Mouse (Mus musculus): ENCODE data around the gene Fam198b.

DNA sequence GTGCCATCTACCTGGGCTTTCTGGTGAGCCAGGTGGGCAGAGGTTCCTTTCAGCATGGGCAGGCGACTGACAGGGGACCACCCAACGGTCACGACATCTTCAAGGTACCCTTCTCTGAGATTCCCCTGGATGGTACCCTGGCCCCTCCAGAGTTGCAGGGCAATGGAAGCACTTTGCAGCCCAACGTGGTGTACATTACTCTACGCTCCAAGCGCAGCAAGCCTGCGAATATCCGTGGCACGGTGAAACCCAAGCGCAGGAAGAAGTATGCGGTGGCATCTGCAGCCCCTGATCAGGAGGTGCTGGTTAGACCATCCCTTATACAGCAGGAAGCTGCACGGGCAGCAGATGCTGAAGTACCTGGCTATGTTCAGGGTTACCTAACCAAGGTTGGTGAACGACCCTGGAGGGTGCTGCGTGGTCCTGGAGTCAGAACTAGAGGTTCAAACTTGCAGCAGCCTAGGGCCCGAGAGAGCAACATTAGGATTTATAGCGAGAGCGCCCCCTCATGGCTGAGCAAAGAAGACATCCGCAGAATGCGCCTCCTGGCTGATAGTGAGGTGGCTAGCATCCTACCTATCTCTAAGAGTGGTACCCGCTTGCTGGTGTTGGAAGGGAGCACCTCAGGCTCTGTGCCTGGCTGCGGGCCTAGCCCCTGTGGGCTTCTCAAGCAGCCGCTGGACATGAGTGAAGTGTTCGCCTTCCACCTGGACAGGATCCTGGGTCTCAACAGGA is 2.2 kb downstream of the Fam198b start:
- TF ChIP-seq CTCF (IDR thresholded peaks at IDR 0.05; ENCODE audit: low read depth), result peak; percentile 35
- TF ChIP-seq EP300 (IDR thresholded peaks at IDR 0.05; ENCODE audit: low read depth), result no peak

All from liver, postnatal 0 days (tissue).